Mouse (Mus musculus): ENCODE data around the gene Slc39a1. TPM values are rescaled to one million over a fixed set of nuclear protein-coding genes. Genes with fewer than 3 reads are reported as not detected.

The Slc39a1 gene
- total RNA-seq, 2 experiments from 2014 or later, result 38.8 to 43.0 TPM

- H3K27ac ChIP-seq, result no peak overlapping the region
- DNase-seq (ENCODE audit: extremely low spot score in 1 of 2, low spot score in 2 of 2), result no peak
- intact Hi-C loops (cut with DNase I), result loop anchor here (1.0 kb wide), 1 partner anchor 157 kb away; no protein-coding TSS in a partner anchor
- H3K4me3 ChIP-seq, result no peak overlapping the region
- TF ChIP-seq CTCF (IDR thresholded peaks at IDR 0.05), result peak; percentile 39
These were observed 32.1 kb upstream of the Slc39a1 start for GRCm38 (mm10) chr3:90215825-90216380.

GRCm38 (mm10) chr3:90220088-90220487 is 27.9 kb upstream of the Slc39a1 start:
- intact Hi-C loops (cut with DNase I), result loop anchor here (2.0 kb wide), 1 partner anchor 153 kb away; no protein-coding TSS in a partner anchor
- DNase-seq (ENCODE audit: extremely low spot score in 1 of 2, low spot score in 2 of 2), result peak; percentile 18 to 33
- Histone ChIP-seq H3K4me3 (peak overlapping the region; percentile 43), H3K27ac (peak overlapping the region; percentile 60; the same call in 1 of the 2 replicates)
- TF ChIP-seq CTCF (IDR thresholded peaks at IDR 0.05), result peak; percentile 73

GRCm38 (mm10) chr3:90220531-90220951 is 27.4 kb upstream of the Slc39a1 start:
- TF ChIP-seq CTCF (IDR thresholded peaks at IDR 0.05), result no peak
- H3K27ac ChIP-seq, result peak overlapping the region; percentile 60; the same call in 1 of the 2 replicates
- H3K4me3 ChIP-seq, result peak overlapping the region; percentile 43
- intact Hi-C loops (cut with DNase I), result loop anchor here (2.0 kb wide), 1 partner anchor 152 kb away; no protein-coding TSS in a partner anchor
- DNase-seq (ENCODE audit: extremely low spot score in 1 of 2, low spot score in 2 of 2), result peak; percentile 48 to 53

GRCm38 (mm10) chr3:90221123-90221522 is 26.8 kb upstream of the Slc39a1 start:
- intact Hi-C loops (cut with DNase I), result loop anchor here (2.0 kb wide), 1 partner anchor 152 kb away; no protein-coding TSS in a partner anchor
- DNase-seq (ENCODE audit: extremely low spot score in 1 of 2, low spot score in 2 of 2), result no peak
- Histone ChIP-seq H3K4me3 (peak overlapping the region; percentile 43), H3K27ac (no peak overlapping the region)
- TF ChIP-seq CTCF (IDR thresholded peaks at IDR 0.05), result no peak

GRCm38 (mm10) chr3:90222455-90222854 is 25.5 kb upstream of the Slc39a1 start:
- intact Hi-C loops (cut with DNase I), result no loop called here
- no peak for DNase-seq (ENCODE audit: extremely low spot score in 1 of 2, low spot score in 2 of 2)
- TF ChIP-seq CTCF (IDR thresholded peaks at IDR 0.05), result no peak

GRCm38 (mm10) chr3:90222941-90223340 is 25.0 kb upstream of the Slc39a1 start:
- no peak for TF ChIP-seq CTCF (IDR thresholded peaks at IDR 0.05)
- intact Hi-C loops (cut with DNase I), result no loop called here
- DNase-seq (ENCODE audit: extremely low spot score in 1 of 2, low spot score in 2 of 2), result no peak
- Histone ChIP-seq H3K27ac (no peak overlapping the region), H3K4me3 (no peak overlapping the region)

More at GRCm38 (mm10) chr3:90222455-90222854, 25.5 kb upstream of the Slc39a1 start:
- Histone ChIP-seq H3K27ac (no peak overlapping the region), H3K4me3 (no peak overlapping the region)

- Histone ChIP-seq H3K4me3 (no peak overlapping the region), H3K27ac (no peak overlapping the region)
- no peak for DNase-seq (ENCODE audit: extremely low spot score in 1 of 2, low spot score in 2 of 2)
- no peak for TF ChIP-seq CTCF (IDR thresholded peaks at IDR 0.05)
- intact Hi-C loops (cut with DNase I), result no loop called here
These were observed 23.6 kb upstream of the Slc39a1 start for GRCm38 (mm10) chr3:90224331-90224730.

GRCm38 (mm10) chr3:90231075-90231474 is 16.9 kb upstream of the Slc39a1 start:
- no peak for DNase-seq (ENCODE audit: extremely low spot score in 1 of 2, low spot score in 2 of 2)
- Histone ChIP-seq H3K27ac (peak overlapping the region; percentile 56; the same call in 1 of the 2 replicates), H3K4me3 (peak overlapping the region; percentile 82)
- no peak for TF ChIP-seq CTCF (IDR thresholded peaks at IDR 0.05)
- intact Hi-C loops (cut with DNase I), result loop anchor here (2.0 kb wide), 1 partner anchor 18 kb away; the partner anchor contains the start of gene Slc39a1

- Histone ChIP-seq H3K4me3 (peak within 1 kb of the TSS; percentile 82), H3K27ac (peak within 1 kb of the TSS; percentile 82)
- DNase-seq (ENCODE audit: extremely low spot score in 1 of 2, low spot score in 2 of 2), result peak; percentile 92 to 95
- intact Hi-C loops (cut with DNase I), result loop anchor here (2.0 kb wide), 1 partner anchor 17 kb away; the partner anchor contains the start of gene Slc39a1
- TF ChIP-seq CTCF (IDR thresholded peaks at IDR 0.05), result no peak; the same call in none of the 2 replicates
These were observed 16.3 kb upstream of the Slc39a1 start, which contains the start of gene Jtb for GRCm38 (mm10) chr3:90231507-90232333. Jtb (plus strand) TSS chr3:90231597.

GRCm38 (mm10) chr3:90241251-90241650 is 6.7 kb upstream of the Slc39a1 start:
- Histone ChIP-seq H3K27ac (no peak overlapping the region), H3K4me3 (no peak overlapping the region)
- no peak for TF ChIP-seq CTCF (IDR thresholded peaks at IDR 0.05)
- intact Hi-C loops (cut with DNase I), result no loop called here
- no peak for DNase-seq (ENCODE audit: extremely low spot score in 1 of 2, low spot score in 2 of 2)

- Histone ChIP-seq H3K27ac (no peak overlapping the region), H3K4me3 (no peak overlapping the region)
- TF ChIP-seq CTCF (IDR thresholded peaks at IDR 0.05), result no peak
- intact Hi-C loops (cut with DNase I), result no loop called here
- no peak for DNase-seq (ENCODE audit: extremely low spot score in 1 of 2, low spot score in 2 of 2)
These were observed 6.2 kb upstream of the Slc39a1 start for GRCm38 (mm10) chr3:90241669-90242358.

All from left cerebral cortex, adult 2 months (tissue).